Mouse (Mus musculus): ENCODE data around the gene Cep57l1. TPM values are rescaled to one million over a fixed set of nuclear protein-coding genes. Genes with fewer than 3 reads are reported as not detected.

Gene Cep57l1
- total and polyA plus RNA-seq, 2 experiments from 2014 or later: 8.1 to 9.0 TPM

DNA sequence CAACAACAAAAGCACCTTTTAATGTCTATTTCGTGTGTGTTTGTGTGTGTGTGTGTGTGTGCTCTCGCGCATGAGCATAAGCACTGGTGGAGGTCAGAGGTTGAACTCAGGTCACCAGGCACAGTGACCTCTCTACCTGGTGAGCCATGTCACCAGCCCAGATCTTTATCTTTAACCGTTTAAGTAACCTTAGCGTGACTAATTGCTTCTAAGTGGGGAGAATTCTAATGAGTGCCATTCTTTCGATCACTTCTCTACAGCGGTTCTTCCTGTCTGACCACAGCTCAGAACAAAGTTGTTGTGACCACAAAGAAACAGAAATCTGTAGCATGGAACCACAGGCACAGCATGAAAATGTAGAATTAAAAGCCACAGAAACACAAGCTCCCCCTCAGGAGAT is 98.2 kb downstream of the Cep57l1 start:
- Histone ChIP-seq H3K4me2 (ENCODE audit: low read depth, low read length, poor library complexity, severe bottlenecking) (no peak overlapping the region), H3K9ac (replicated peaks; ENCODE audit: low read length, poor library complexity, severe bottlenecking) (no peak overlapping the region), H3K27me3 (ENCODE audit: insufficient read depth, low read length) (no peaks in the 10 kb centered on the region), H3K4me1 (ENCODE audit: insufficient read depth, low read length) (no peaks in the 10 kb centered on the region), H3K4me3 (ENCODE audit: low read depth, low read length) (no peak overlapping the region), H3K27ac (ENCODE audit: low read depth, low read length) (no peak overlapping the region), H3K36me3 (ENCODE audit: insufficient read depth, low read length) (no peaks in the 10 kb centered on the region), H3K9me3 (ENCODE audit: low read length) (no peaks in the 10 kb centered on the region)
- no peak for TF ChIP-seq CTCF (IDR thresholded peaks at IDR 0.05)
- ATAC-seq (ENCODE audit: low FRiP score): no peak
- 39% methylated on average over 7 of the region's 7 CpGs for WGBS
- no peak for DNase-seq (ENCODE audit: low spot score)

DNA sequence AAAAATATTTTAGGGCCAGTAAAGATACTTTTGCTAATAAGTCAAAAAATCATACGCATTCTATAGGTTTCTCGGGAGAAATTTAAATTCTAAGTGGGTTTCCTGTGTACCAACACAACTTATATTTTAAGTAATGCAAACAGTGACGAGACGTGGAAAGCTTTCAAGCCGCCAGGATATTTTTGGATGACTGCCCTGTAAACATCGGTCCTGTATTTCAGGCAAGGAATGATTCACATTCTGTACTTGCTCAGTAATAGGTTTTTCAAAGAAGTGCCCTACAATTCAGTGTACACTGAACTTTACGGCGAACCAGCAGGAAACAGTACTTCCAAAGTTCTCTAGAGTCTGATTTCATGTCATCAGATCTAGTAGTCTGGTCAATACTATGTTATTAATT is 98.9 kb downstream of the Cep57l1 start:
- WGBS: 87% methylated on average over 8 of the region's 8 CpGs
- Histone ChIP-seq H3K4me2 (ENCODE audit: low read depth, low read length, poor library complexity, severe bottlenecking) (no peak overlapping the region), H3K27ac (ENCODE audit: low read depth, low read length) (no peak overlapping the region), H3K9me3 (ENCODE audit: low read length) (no peaks in the 10 kb centered on the region), H3K9ac (replicated peaks; ENCODE audit: low read length, poor library complexity, severe bottlenecking) (no peak overlapping the region), H3K4me1 (ENCODE audit: insufficient read depth, low read length) (no peaks in the 10 kb centered on the region), H3K27me3 (ENCODE audit: insufficient read depth, low read length) (no peaks in the 10 kb centered on the region), H3K4me3 (ENCODE audit: low read depth, low read length) (no peak overlapping the region), H3K36me3 (ENCODE audit: insufficient read depth, low read length) (no peaks in the 10 kb centered on the region)
- ATAC-seq (ENCODE audit: low FRiP score): no peak
- DNase-seq (ENCODE audit: low spot score): no peak
- no peak for TF ChIP-seq CTCF (IDR thresholded peaks at IDR 0.05)

- Histone ChIP-seq H3K4me3 (ENCODE audit: low read depth, low read length) (no peak overlapping the region), H3K4me1 (ENCODE audit: insufficient read depth, low read length) (no peaks in the 10 kb centered on the region), H3K9ac (replicated peaks; ENCODE audit: low read length, poor library complexity, severe bottlenecking) (no peak overlapping the region), H3K27ac (ENCODE audit: low read depth, low read length) (no peak overlapping the region), H3K27me3 (ENCODE audit: insufficient read depth, low read length) (no peaks in the 10 kb centered on the region), H3K9me3 (ENCODE audit: low read length) (no peaks in the 10 kb centered on the region), H3K4me2 (ENCODE audit: low read depth, low read length, poor library complexity, severe bottlenecking) (no peak overlapping the region), H3K36me3 (ENCODE audit: insufficient read depth, low read length) (no peaks in the 10 kb centered on the region)
- WGBS: 88% methylated on average over 8 of the region's 8 CpGs
- no peak for DNase-seq (ENCODE audit: low spot score)
- no peak for TF ChIP-seq CTCF (IDR thresholded peaks at IDR 0.05)
- no peak for ATAC-seq (ENCODE audit: low FRiP score)
Observed at GRCm38 (mm10) chr10:41709341-41709740, 100.3 kb downstream of the Cep57l1 start.

DNA sequence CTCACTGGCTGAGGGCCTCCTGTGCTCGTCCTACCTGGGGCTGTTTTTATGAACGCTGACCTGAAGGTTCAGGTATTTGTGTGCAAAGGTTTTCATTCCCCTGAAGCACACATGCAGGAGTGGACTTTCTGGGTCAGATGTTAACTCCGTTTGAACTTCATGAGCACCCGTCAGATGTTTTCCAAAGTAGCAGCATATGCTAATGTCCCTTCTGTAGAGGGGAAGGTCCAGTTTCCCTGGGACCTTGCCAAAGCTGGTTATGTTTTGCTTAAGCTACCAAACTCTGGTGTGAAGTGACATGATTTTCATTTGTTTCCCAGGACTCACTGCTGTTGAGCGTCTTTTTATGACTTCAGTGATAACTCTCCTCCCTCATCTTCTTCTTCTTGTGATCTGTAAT is 110.0 kb downstream of the Cep57l1 start:
- no peak for DNase-seq (ENCODE audit: low spot score)
- Histone ChIP-seq H3K9ac (replicated peaks; ENCODE audit: low read length, poor library complexity, severe bottlenecking) (no peak overlapping the region), H3K9me3 (ENCODE audit: low read length) (no peaks in the 10 kb centered on the region), H3K27me3 (ENCODE audit: insufficient read depth, low read length) (no peaks in the 10 kb centered on the region), H3K4me3 (ENCODE audit: low read depth, low read length) (no peak overlapping the region), H3K4me1 (ENCODE audit: insufficient read depth, low read length) (no peaks in the 10 kb centered on the region), H3K4me2 (ENCODE audit: low read depth, low read length, poor library complexity, severe bottlenecking) (no peak overlapping the region), H3K27ac (ENCODE audit: low read depth, low read length) (no peak overlapping the region), H3K36me3 (ENCODE audit: insufficient read depth, low read length) (no peaks in the 10 kb centered on the region)
- TF ChIP-seq CTCF (IDR thresholded peaks at IDR 0.05): no peak
- no peak for ATAC-seq (ENCODE audit: low FRiP score)
- WGBS: 85% methylated on average over 5 of the region's 5 CpGs

- no peak overlapping the region for H3K4me2 ChIP-seq (ENCODE audit: low read depth, low read length, poor library complexity, severe bottlenecking)
- WGBS: 87% methylated on average over 11 of the region's 11 CpGs
- H3K27ac ChIP-seq (ENCODE audit: low read depth, low read length): no peak overlapping the region
- ATAC-seq (ENCODE audit: low FRiP score): no peak
- H3K4me1 ChIP-seq (ENCODE audit: insufficient read depth, low read length): no peaks in the 10 kb centered on the region
- TF ChIP-seq CTCF (IDR thresholded peaks at IDR 0.05): no peak
- H3K9ac ChIP-seq (replicated peaks; ENCODE audit: low read length, poor library complexity, severe bottlenecking): no peak overlapping the region
- no peak for DNase-seq (ENCODE audit: low spot score)
- no peaks in the 10 kb centered on the region for H3K9me3 ChIP-seq (ENCODE audit: low read length)
- no peaks in the 10 kb centered on the region for H3K36me3 ChIP-seq (ENCODE audit: insufficient read depth, low read length)
- H3K4me3 ChIP-seq (ENCODE audit: low read depth, low read length): no peak overlapping the region
- no peaks in the 10 kb centered on the region for H3K27me3 ChIP-seq (ENCODE audit: insufficient read depth, low read length)
Observed at GRCm38 (mm10) chr10:41697040-41697439, 112.6 kb downstream of the Cep57l1 start.

DNA sequence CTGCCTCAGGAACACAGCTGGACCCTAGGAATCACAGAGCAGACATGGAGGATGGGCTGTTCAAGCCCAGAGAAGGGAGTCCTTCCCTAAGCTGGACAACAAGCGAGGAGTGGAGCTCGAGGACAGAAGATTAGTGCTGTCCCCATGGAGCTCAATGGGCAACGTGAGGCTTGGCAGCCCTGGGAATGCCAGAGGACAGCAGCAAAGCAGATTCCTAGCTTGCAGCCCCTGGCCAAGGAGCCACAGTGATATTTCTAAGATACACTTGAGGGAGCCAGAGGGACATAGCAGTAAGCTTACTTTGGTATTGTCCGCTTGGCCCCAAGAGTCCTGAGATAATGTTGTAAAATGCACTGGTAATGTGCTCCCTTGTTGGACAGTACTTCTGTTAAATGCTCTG is 118.7 kb downstream of the Cep57l1 start:
- no peak for ATAC-seq (ENCODE audit: low FRiP score)

More for the DNA sequence above, 118.7 kb downstream of the Cep57l1 start:
- Histone ChIP-seq H3K4me2 (ENCODE audit: low read depth, low read length, poor library complexity, severe bottlenecking) (no peak overlapping the region), H3K27me3 (ENCODE audit: insufficient read depth, low read length) (no peaks in the 10 kb centered on the region), H3K9ac (replicated peaks; ENCODE audit: low read length, poor library complexity, severe bottlenecking) (no peak overlapping the region), H3K36me3 (ENCODE audit: insufficient read depth, low read length) (no peaks in the 10 kb centered on the region), H3K9me3 (ENCODE audit: low read length) (0 out of 2 replicates have a peak, but pooled peaks cover 4% of the 10 kb centered on the region), H3K4me3 (ENCODE audit: low read depth, low read length) (no peak overlapping the region), H3K4me1 (ENCODE audit: insufficient read depth, low read length) (no peaks in the 10 kb centered on the region), H3K27ac (ENCODE audit: low read depth, low read length) (no peak overlapping the region)
- whole genome bisulfite sequencing: 50% methylated on average over 4 of the region's 4 CpGs
- peak; percentile 56 for DNase-seq (ENCODE audit: low spot score)
- TF ChIP-seq CTCF (IDR thresholded peaks at IDR 0.05): peak; percentile 48

Data from midbrain, postnatal 0 days (tissue).